Mouse (Mus musculus): ENCODE results near the gene Myo3b.

DNA sequence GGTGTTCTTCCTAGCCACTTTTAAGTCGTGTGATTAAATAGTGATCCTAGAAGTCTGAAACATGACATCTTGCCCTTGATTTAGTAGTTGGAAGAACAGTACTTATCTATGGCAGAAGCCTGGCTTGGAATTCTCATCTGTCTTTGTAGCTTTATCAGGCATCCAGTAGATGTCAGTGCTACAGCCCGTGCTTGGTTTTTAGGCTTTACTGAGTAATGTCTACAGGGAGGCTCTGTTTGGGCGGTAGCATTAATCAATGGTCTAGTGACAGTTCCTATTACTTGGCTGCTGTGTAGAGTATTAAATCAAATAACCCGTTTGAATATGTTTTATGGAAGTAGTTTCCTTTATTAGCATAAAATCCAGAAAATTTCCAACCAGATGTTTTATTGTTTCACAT is 210.9 kb downstream of the Myo3b start:
- TF ChIP-seq TAL1 (IDR thresholded peaks at IDR 0.05; ENCODE audit: low read length) (no peak), GATA1 (IDR thresholded peaks at IDR 0.05; ENCODE audit: low read length) (no peak)

Measured in erythroblast, embryonic 14.5 days (primary cell).